Mouse (Mus musculus): ENCODE results near the gene Mageb5.
"Not testable (repeated sequence)": the region's sequence is repeated elsewhere in the genome, so short reads cannot be mapped to it uniquely, and the experiment has no call there.

The Mageb5 gene

DNA sequence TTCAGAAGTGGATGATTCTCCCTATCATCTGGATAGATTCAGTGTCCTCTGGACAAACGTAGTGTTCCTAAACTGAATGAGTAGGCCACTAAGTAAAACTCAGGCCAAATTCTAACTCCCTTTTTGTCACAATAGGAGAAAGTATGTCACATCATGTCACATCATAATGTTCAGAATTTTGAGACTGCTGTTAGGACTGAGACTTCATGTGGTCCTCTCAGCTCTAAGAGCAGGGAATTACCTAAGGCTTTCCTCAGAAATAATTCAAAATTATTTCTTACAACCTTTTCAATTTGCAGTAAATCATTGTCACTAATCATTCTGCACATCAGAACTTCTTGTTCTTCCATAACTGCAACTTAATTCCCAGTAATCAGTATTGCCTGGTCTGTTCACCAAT, at the start of gene Mageb5:
TSS of gene Mageb5 (minus strand) at position 101 of the 400 bp plus-strand sequence.
- in situ Hi-C loops (cut with MboI; ENCODE audit: unreplicated experiment in 2 of 2): not testable (repeated sequence)

DNA sequence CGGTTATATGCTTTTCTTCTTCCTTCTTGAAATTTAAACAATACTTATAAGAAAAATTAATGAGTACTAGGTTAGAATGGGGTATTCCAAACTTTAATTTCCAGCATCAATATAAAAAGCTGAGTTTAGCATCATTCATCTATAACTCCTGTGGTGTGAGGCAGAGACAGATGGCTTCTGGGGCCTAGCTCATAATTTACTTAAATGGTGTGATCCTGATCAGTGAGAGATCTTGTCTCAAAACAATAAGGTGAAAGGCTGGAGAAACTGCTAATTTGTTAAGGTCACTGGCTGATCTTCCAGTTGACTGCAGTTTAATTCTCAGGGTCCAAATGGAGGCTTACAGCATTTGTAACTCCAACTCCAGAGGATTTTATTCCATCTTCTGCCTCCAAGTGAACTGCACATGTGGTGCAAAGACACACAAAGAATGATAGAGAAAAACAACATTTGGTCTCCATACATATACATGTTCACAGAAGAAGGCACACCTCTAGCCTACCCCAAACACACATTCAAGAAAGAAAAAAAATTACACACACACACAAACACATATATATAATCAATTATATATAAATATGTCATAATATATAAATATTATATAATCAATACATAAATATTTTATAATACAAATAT, 23.1 kb downstream of the Mageb5 start:
- in situ Hi-C loops (cut with MboI; ENCODE audit: unreplicated experiment in 2 of 2): not testable (repeated sequence)

All from v-Abl transformed pro-B cells (cell line).